Mouse (Mus musculus) liver, embryonic 16.5 days (tissue): ENCODE data around the gene Gm9887. TPM values are rescaled to one million over a fixed set of nuclear protein-coding genes. Genes with fewer than 3 reads are reported as not detected.

Experiments
- ATAC-seq: fragments of 200-750 bp; cut with Nextera tagmentation; 2 replicates; pipeline ENCODE4 v1.8.0; 2017; ENCODE audit warnings: low read depth, mild to moderate bottlenecking, moderate number of reproducible peaks, moderate library complexity
- H3K27ac ChIP-seq: fragments of 300-500 bp; sonication (generic); 2 replicates; pipeline ENCODE4 v1.5.1; 2014; ENCODE audit warnings: mild to moderate bottlenecking, low read length
- H3K27me3 ChIP-seq: fragments of 300-500 bp; sonication (generic); 2 replicates; pipeline ENCODE4 v1.6.1; 2014; ENCODE audit warnings: low read depth, low read length, mixed read lengths; ENCODE audit not compliant: control insufficient read depth, insufficient read depth
- H3K36me3 ChIP-seq: fragments of 300-500 bp; sonication (generic); 2 replicates; pipeline ENCODE4 v1.6.1; 2014; ENCODE audit warnings: mild to moderate bottlenecking; ENCODE audit not compliant: control insufficient read depth, insufficient read depth
- H3K4me1 ChIP-seq: fragments of 300-500 bp; sonication (generic); 2 replicates; pipeline ENCODE4 v1.6.1; 2014; ENCODE audit warnings: low read depth, low read length, mixed read lengths; ENCODE audit not compliant: control insufficient read depth
- H3K4me2 ChIP-seq: fragments of 300-500 bp; sonication (generic); 2 replicates; pipeline ENCODE4 v1.6.1; 2014; ENCODE audit warnings: low read depth, low read length, mixed read lengths
- H3K4me3 ChIP-seq: fragments of 300-500 bp; sonication (generic); 2 replicates; pipeline ENCODE4 v1.5.1; 2014; ENCODE audit warnings: low read depth, mild to moderate bottlenecking, low read length
- H3K9ac ChIP-seq: fragments of 300-500 bp; sonication (generic); 2 replicates; pipeline ENCODE4 v1.6.1; 2014; ENCODE audit warnings: low read depth, low read length
- H3K9me3 ChIP-seq: fragments of 300-500 bp; sonication (generic); replicated peaks from 2 replicates; pipeline ENCODE4 v1.6.1; 2016; ENCODE audit warnings: low read length; ENCODE audit not compliant: control insufficient read depth
- whole genome bisulfite sequencing: fragments of 180-500 bp; shearing (Covaris S2); extraction: QIAGEN DNeasy Blood & Tissue Kit; methylation state at CpG from one replicate; pipeline ENCODE4 v1.1.7; 2014; ENCODE audit not compliant: insufficient replicate concordance; 5-methylcytosine and 5-hydroxymethylcytosine counted together
- polyA plus RNA-seq: library from polyadenylated mRNA; unstranded; fragments of >200 nt; fragmentation: Nextera tagmentation; extraction: Ambion mirVana; gene quantifications from 2 replicates; pipeline ENCODE4 v1.2.1, GENCODE M21; 2015

The Gm9887 gene
- polyA plus RNA-seq, 1 experiment from 2014 or later: 1.1 TPM

GRCm38 (mm10) chr12:69413303-69413702 is 41.0 kb upstream of the Gm9887 start:
- Histone ChIP-seq H3K27me3 (no peaks in the 10 kb centered on the region), H3K4me1 (no peaks in the 10 kb centered on the region), H3K9me3 (no peaks in the 10 kb centered on the region), H3K4me3 (no peak overlapping the region), H3K4me2 (no peak overlapping the region), H3K9ac (no peak overlapping the region), H3K27ac (no peak overlapping the region), H3K36me3 (no peaks in the 10 kb centered on the region)
- 31% methylated on average over 3 of the region's 3 CpGs for WGBS
- ATAC-seq: no peak

GRCm38 (mm10) chr12:69411936-69412335 is 39.7 kb upstream of the Gm9887 start:
- no peak overlapping the region for H3K27ac ChIP-seq
- no peak overlapping the region for H3K4me3 ChIP-seq
- WGBS: 35% methylated on average over 4 of the region's 4 CpGs
- H3K9me3 ChIP-seq: no peaks in the 10 kb centered on the region
- H3K4me1 ChIP-seq: no peaks in the 10 kb centered on the region
- H3K36me3 ChIP-seq: no peaks in the 10 kb centered on the region
- no peak overlapping the region for H3K4me2 ChIP-seq
- ATAC-seq: no peak
- no peaks in the 10 kb centered on the region for H3K27me3 ChIP-seq
- H3K9ac ChIP-seq: no peak overlapping the region

- no peak overlapping the region for H3K9ac ChIP-seq
- H3K27me3 ChIP-seq: no peaks in the 10 kb centered on the region
- no peaks in the 10 kb centered on the region for H3K4me1 ChIP-seq
- ATAC-seq: no peak
- 71% methylated on average over 5 of the region's 5 CpGs for WGBS
- no peak overlapping the region for H3K4me3 ChIP-seq
- H3K9me3 ChIP-seq: no peaks in the 10 kb centered on the region
- no peaks in the 10 kb centered on the region for H3K36me3 ChIP-seq
- no peak overlapping the region for H3K4me2 ChIP-seq
- H3K27ac ChIP-seq: no peak overlapping the region
Observed at GRCm38 (mm10) chr12:69410767-69411166, 38.5 kb upstream of the Gm9887 start.

GRCm38 (mm10) chr12:69402594-69403167 is 30.4 kb upstream of the Gm9887 start:
- H3K4me2 ChIP-seq: no peak overlapping the region
- H3K27ac ChIP-seq: no peak overlapping the region
- no peak for ATAC-seq
- H3K4me1 ChIP-seq: no peaks in the 10 kb centered on the region
- H3K36me3 ChIP-seq: no peaks in the 10 kb centered on the region; the same call in 1 of the 2 replicates
- H3K4me3 ChIP-seq: no peak overlapping the region
- H3K27me3 ChIP-seq: no peaks in the 10 kb centered on the region
- no peak overlapping the region for H3K9ac ChIP-seq
- 75% methylated on average over 13 of the region's 13 CpGs for WGBS
- H3K9me3 ChIP-seq: no peaks in the 10 kb centered on the region

- no peak overlapping the region for H3K27ac ChIP-seq
- no peak overlapping the region for H3K4me2 ChIP-seq
- no peak for ATAC-seq
- no peaks in the 10 kb centered on the region for H3K9me3 ChIP-seq
- no peaks in the 10 kb centered on the region; the same call in 1 of the 2 replicates for H3K36me3 ChIP-seq
- no peaks in the 10 kb centered on the region for H3K4me1 ChIP-seq
- no peak overlapping the region for H3K9ac ChIP-seq
- 54% methylated on average over 9 of the region's 9 CpGs for WGBS
- H3K4me3 ChIP-seq: no peak overlapping the region
- H3K27me3 ChIP-seq: no peaks in the 10 kb centered on the region
Observed at GRCm38 (mm10) chr12:69402100-69402499, 29.8 kb upstream of the Gm9887 start.

- Histone ChIP-seq H3K4me2 (no peak overlapping the region), H3K27ac (no peak overlapping the region), H3K9ac (no peak overlapping the region), H3K4me3 (no peak overlapping the region), H3K9me3 (no peaks in the 10 kb centered on the region), H3K27me3 (no peaks in the 10 kb centered on the region), H3K36me3 (no peaks in the 10 kb centered on the region; the same call in 1 of the 2 replicates), H3K4me1 (no peaks in the 10 kb centered on the region)
- no peak for ATAC-seq
- 21% methylated on average over 2 of the region's 2 CpGs for WGBS
Observed at GRCm38 (mm10) chr12:69400871-69401286, 28.6 kb upstream of the Gm9887 start.

- no peak overlapping the region for H3K9ac ChIP-seq
- 58% methylated on average over 4 of the region's 4 CpGs for WGBS
- ATAC-seq: no peak
- H3K27me3 ChIP-seq: no peaks in the 10 kb centered on the region
- H3K9me3 ChIP-seq: no peaks in the 10 kb centered on the region
- no peak overlapping the region for H3K4me3 ChIP-seq
- H3K27ac ChIP-seq: no peak overlapping the region
- H3K36me3 ChIP-seq: no peaks in the 10 kb centered on the region; the same call in 1 of the 2 replicates
- H3K4me2 ChIP-seq: no peak overlapping the region
- H3K4me1 ChIP-seq: no peaks in the 10 kb centered on the region
Observed at GRCm38 (mm10) chr12:69400367-69400766, 28.1 kb upstream of the Gm9887 start.

GRCm38 (mm10) chr12:69394456-69394855 is 22.2 kb upstream of the Gm9887 start:
- WGBS: 69% methylated on average over 6 of the region's 6 CpGs
- Histone ChIP-seq H3K9ac (no peak overlapping the region), H3K4me2 (no peak overlapping the region), H3K27ac (no peak overlapping the region), H3K4me1 (no peaks in the 10 kb centered on the region), H3K36me3 (no peaks in the 10 kb centered on the region), H3K27me3 (no peaks in the 10 kb centered on the region), H3K9me3 (no peaks in the 10 kb centered on the region), H3K4me3 (no peak overlapping the region)
- no peak for ATAC-seq

GRCm38 (mm10) chr12:69393076-69393475 is 20.8 kb upstream of the Gm9887 start:
- no peak overlapping the region for H3K4me3 ChIP-seq
- 67% methylated on average over 10 of the region's 10 CpGs for WGBS
- no peak overlapping the region for H3K9ac ChIP-seq
- no peak for ATAC-seq
- no peaks in the 10 kb centered on the region for H3K36me3 ChIP-seq
- no peaks in the 10 kb centered on the region for H3K9me3 ChIP-seq
- no peak overlapping the region for H3K27ac ChIP-seq
- no peaks in the 10 kb centered on the region for H3K27me3 ChIP-seq
- no peak overlapping the region for H3K4me2 ChIP-seq
- H3K4me1 ChIP-seq: no peaks in the 10 kb centered on the region
